Mouse (Mus musculus): ENCODE data around the gene Slc9a9.
"Not testable (repeated sequence)": the region's sequence is repeated elsewhere in the genome, so short reads cannot be mapped to it uniquely, and the experiment has no call there.

Gene Slc9a9

GRCm38 (mm10) chr9:94669791-94670577 is at the start of gene Slc9a9:
Gene Slc9a9 (plus strand): TSS chr9:94669909.
- peak; percentile 24 to 29 for DNase-seq (ENCODE audit: low spot score in 2 of 2)

GRCm38 (mm10) chr9:94620342-94620741 is 49.4 kb upstream of the Slc9a9 start:
- no peak for DNase-seq (ENCODE audit: low spot score in 2 of 2)

- no peak for DNase-seq (ENCODE audit: low spot score in 2 of 2)
These were observed 48.9 kb upstream of the Slc9a9 start for GRCm38 (mm10) chr9:94620846-94621245.

- no peak for DNase-seq (ENCODE audit: low spot score in 2 of 2)
These were observed 47.8 kb upstream of the Slc9a9 start for GRCm38 (mm10) chr9:94621902-94622301.

- no peak for DNase-seq (ENCODE audit: low spot score in 2 of 2)
These were observed 43.0 kb upstream of the Slc9a9 start for GRCm38 (mm10) chr9:94626737-94627136.

- DNase-seq (ENCODE audit: low spot score in 2 of 2), result no peak
These were observed 40.8 kb upstream of the Slc9a9 start for GRCm38 (mm10) chr9:94628948-94629347.

GRCm38 (mm10) chr9:94634275-94634674 is 35.4 kb upstream of the Slc9a9 start:
- not testable (repeated sequence) for DNase-seq (ENCODE audit: low spot score in 2 of 2)

GRCm38 (mm10) chr9:94645631-94646030 is 24.1 kb upstream of the Slc9a9 start:
- DNase-seq (ENCODE audit: low spot score in 2 of 2), result no peak

- no peak for DNase-seq (ENCODE audit: low spot score in 2 of 2)
These were observed 22.3 kb upstream of the Slc9a9 start for GRCm38 (mm10) chr9:94647425-94647824.

GRCm38 (mm10) chr9:94649991-94650390 is 19.7 kb upstream of the Slc9a9 start:
- DNase-seq (ENCODE audit: low spot score in 2 of 2), result no peak

- DNase-seq (ENCODE audit: low spot score in 2 of 2), result no peak
These were observed 16.5 kb upstream of the Slc9a9 start for GRCm38 (mm10) chr9:94653198-94653597.

- no peak for DNase-seq (ENCODE audit: low spot score in 2 of 2)
These were observed 15.9 kb upstream of the Slc9a9 start for GRCm38 (mm10) chr9:94653827-94654226.

- no peak for DNase-seq (ENCODE audit: low spot score in 2 of 2)
These were observed 13.4 kb upstream of the Slc9a9 start for GRCm38 (mm10) chr9:94656265-94656664.

- DNase-seq (ENCODE audit: low spot score in 2 of 2), result no peak
These were observed 10.1 kb upstream of the Slc9a9 start for GRCm38 (mm10) chr9:94659401-94660152.

- DNase-seq (ENCODE audit: low spot score in 2 of 2), result no peak
These were observed 7.9 kb upstream of the Slc9a9 start for GRCm38 (mm10) chr9:94661768-94662167.

- no peak for DNase-seq (ENCODE audit: low spot score in 2 of 2)
These were observed 4.5 kb upstream of the Slc9a9 start for GRCm38 (mm10) chr9:94665248-94665647.

- DNase-seq (ENCODE audit: low spot score in 2 of 2), result peak; percentile 32 to 37
These were observed 1.1 kb upstream of the Slc9a9 start for GRCm38 (mm10) chr9:94668589-94668988.

GRCm38 (mm10) chr9:94670704-94671103 is 995 bp downstream of the Slc9a9 start:
- DNase-seq (ENCODE audit: low spot score in 2 of 2), result no peak

- no peak for DNase-seq (ENCODE audit: low spot score in 2 of 2)
These were observed 5.0 kb downstream of the Slc9a9 start for GRCm38 (mm10) chr9:94674704-94675103.

GRCm38 (mm10) chr9:94678021-94678655 is 8.4 kb downstream of the Slc9a9 start:
- DNase-seq (ENCODE audit: low spot score in 2 of 2), result no peak

- no peak for DNase-seq (ENCODE audit: low spot score in 2 of 2)
These were observed 10.9 kb downstream of the Slc9a9 start for GRCm38 (mm10) chr9:94680468-94681094.

- DNase-seq (ENCODE audit: low spot score in 2 of 2), result peak; percentile 29 to 62
These were observed 11.4 kb downstream of the Slc9a9 start for GRCm38 (mm10) chr9:94681095-94681487.

Data from heart, adult 9 months (tissue).